Mouse (Mus musculus) cerebellum, adult 2 months (tissue): ENCODE results near the gene Hipk3.

ENCODE experiments used
- CTCF ChIP-seq: fragments of 200-500 bp; IDR thresholded peaks from 2 replicates; pipeline ENCODE4 v1.5.1; 2011; ENCODE audit warnings: low read depth, mild to moderate bottlenecking, control low read depth, low read length, moderate library complexity, borderline replicate concordance; ENCODE audit not compliant: insufficient read depth
- POLR2A ChIP-seq: fragments of 200-500 bp; IDR thresholded peaks from 2 replicates; pipeline ENCODE4 v1.6.1; 2011; ENCODE audit warnings: low read length, control low read depth, borderline replicate concordance; ENCODE audit not compliant: insufficient read depth

GRCm38 (mm10) chr2:104407913-104408312 is 86.3 kb downstream of the Hipk3 start:
- TF ChIP-seq CTCF (no peak), POLR2A (no peak)
